Mouse (Mus musculus): ENCODE data around the gene Senp2. TPM values are rescaled to one million over a fixed set of nuclear protein-coding genes. Genes with fewer than 3 reads are reported as not detected.

The Senp2 gene
- polyA plus RNA-seq, 1 experiment from 2014 or later, result 58.4 TPM

GRCm38 (mm10) chr16:21999941-22000690, 9.2 kb upstream of the Senp2 start:
- H3K9me3 ChIP-seq (ENCODE audit: control insufficient read depth, low read length), result no peaks in the 10 kb centered on the region
- H3K27me3 ChIP-seq (ENCODE audit: control insufficient read depth, insufficient read depth, low read length), result no peaks in the 10 kb centered on the region
- H3K4me3 ChIP-seq (replicated peaks; ENCODE audit: low read depth, low read length), result no peak overlapping the region
- 85% methylated on average over 4 of the region's 4 CpGs for WGBS
- no peak for DNase-seq
- no peak for ATAC-seq (ENCODE audit: low FRiP score, low TSS enrichment)
- H3K9ac ChIP-seq (replicated peaks; ENCODE audit: low read length), result no peak overlapping the region
- H3K4me2 ChIP-seq (ENCODE audit: low read length), result no peak overlapping the region
- no peaks in the 10 kb centered on the region for H3K36me3 ChIP-seq (ENCODE audit: control insufficient read depth, insufficient read depth, low read length)
- H3K4me1 ChIP-seq (ENCODE audit: control insufficient read depth, insufficient read depth, low read length), result no peaks in the 10 kb centered on the region
- H3K27ac ChIP-seq (replicated peaks; ENCODE audit: low read depth, low read length), result no peak overlapping the region

GRCm38 (mm10) chr16:22001172-22001571, 8.1 kb upstream of the Senp2 start:
- DNase-seq (no peak), ATAC-seq (ENCODE audit: low FRiP score, low TSS enrichment) (no peak)
- Histone ChIP-seq H3K27me3 (ENCODE audit: control insufficient read depth, insufficient read depth, low read length) (no peaks in the 10 kb centered on the region), H3K27ac (replicated peaks; ENCODE audit: low read depth, low read length) (no peak overlapping the region), H3K4me1 (ENCODE audit: control insufficient read depth, insufficient read depth, low read length) (no peaks in the 10 kb centered on the region), H3K9me3 (ENCODE audit: control insufficient read depth, low read length) (no peaks in the 10 kb centered on the region), H3K9ac (replicated peaks; ENCODE audit: low read length) (no peak overlapping the region), H3K4me3 (replicated peaks; ENCODE audit: low read depth, low read length) (no peak overlapping the region), H3K36me3 (ENCODE audit: control insufficient read depth, insufficient read depth, low read length) (no peaks in the 10 kb centered on the region), H3K4me2 (ENCODE audit: low read length) (no peak overlapping the region)
- 64% methylated on average over 4 of the region's 4 CpGs for WGBS

- ATAC-seq (ENCODE audit: low FRiP score, low TSS enrichment), result no peak
- H3K27me3 ChIP-seq (ENCODE audit: control insufficient read depth, insufficient read depth, low read length), result no peaks in the 10 kb centered on the region
- no peak overlapping the region for H3K9ac ChIP-seq (replicated peaks; ENCODE audit: low read length)
- 66% methylated on average over 3 of the region's 3 CpGs for WGBS
- no peaks in the 10 kb centered on the region for H3K9me3 ChIP-seq (ENCODE audit: control insufficient read depth, low read length)
- H3K4me2 ChIP-seq (ENCODE audit: low read length), result no peak overlapping the region
- no peak overlapping the region for H3K4me3 ChIP-seq (replicated peaks; ENCODE audit: low read depth, low read length)
- H3K4me1 ChIP-seq (ENCODE audit: control insufficient read depth, insufficient read depth, low read length), result no peaks in the 10 kb centered on the region
- H3K27ac ChIP-seq (replicated peaks; ENCODE audit: low read depth, low read length), result no peak overlapping the region
- no peak for DNase-seq
- no peaks in the 10 kb centered on the region for H3K36me3 ChIP-seq (ENCODE audit: control insufficient read depth, insufficient read depth, low read length)
Observed at GRCm38 (mm10) chr16:22001606-22002005, 7.7 kb upstream of the Senp2 start.

- peak overlapping the region; percentile 92 for H3K4me3 ChIP-seq (replicated peaks; ENCODE audit: low read depth, low read length)
- peaks cover 9% of the 10 kb centered on the region; the same call in 1 of the 2 replicates for H3K4me1 ChIP-seq (ENCODE audit: control insufficient read depth, insufficient read depth, low read length)
- no peaks in the 10 kb centered on the region for H3K36me3 ChIP-seq (ENCODE audit: control insufficient read depth, insufficient read depth, low read length)
- under 1% methylated on average over 51 of the region's 51 CpGs for WGBS
- H3K27ac ChIP-seq (replicated peaks; ENCODE audit: low read depth, low read length), result peak overlapping the region; percentile 81
- DNase-seq (no peak), ATAC-seq (ENCODE audit: low FRiP score, low TSS enrichment) (peak; percentile 69)
- H3K9ac ChIP-seq (replicated peaks; ENCODE audit: low read length), result peak overlapping the region; percentile 89
- H3K27me3 ChIP-seq (ENCODE audit: control insufficient read depth, insufficient read depth, low read length), result no peaks in the 10 kb centered on the region
- no peaks in the 10 kb centered on the region for H3K9me3 ChIP-seq (ENCODE audit: control insufficient read depth, low read length)
- peak overlapping the region; percentile 83 for H3K4me2 ChIP-seq (ENCODE audit: low read length)
Observed at GRCm38 (mm10) chr16:22009596-22009995, 312 bp downstream of the Senp2 start.

- Histone ChIP-seq H3K27ac (replicated peaks; ENCODE audit: low read depth, low read length) (no peak overlapping the region), H3K4me1 (ENCODE audit: control insufficient read depth, insufficient read depth, low read length) (peaks cover under 1% of the 10 kb centered on the region; the same call in 1 of the 2 replicates), H3K4me3 (replicated peaks; ENCODE audit: low read depth, low read length) (no peak overlapping the region), H3K27me3 (ENCODE audit: control insufficient read depth, insufficient read depth, low read length) (no peaks in the 10 kb centered on the region), H3K36me3 (ENCODE audit: control insufficient read depth, insufficient read depth, low read length) (peaks cover 40% of the 10 kb centered on the region), H3K4me2 (ENCODE audit: low read length) (no peak overlapping the region), H3K9ac (replicated peaks; ENCODE audit: low read length) (no peak overlapping the region), H3K9me3 (ENCODE audit: control insufficient read depth, low read length) (no peaks in the 10 kb centered on the region)
- ATAC-seq (ENCODE audit: low FRiP score, low TSS enrichment) (no peak), DNase-seq (no peak)
- WGBS, result 84% methylated on average over 1 of the region's 1 CpGs
Observed at GRCm38 (mm10) chr16:22015569-22015968, 6.3 kb downstream of the Senp2 start.

GRCm38 (mm10) chr16:22022122-22022521, 12.8 kb downstream of the Senp2 start:
- DNase-seq, result peak; percentile 34
- ATAC-seq (ENCODE audit: low FRiP score, low TSS enrichment), result no peak
- H3K27me3 ChIP-seq (ENCODE audit: control insufficient read depth, insufficient read depth, low read length), result no peaks in the 10 kb centered on the region
- 94% methylated on average over 2 of the region's 2 CpGs for WGBS
- no peak overlapping the region for H3K4me2 ChIP-seq (ENCODE audit: low read length)
- no peak overlapping the region for H3K4me3 ChIP-seq (replicated peaks; ENCODE audit: low read depth, low read length)
- H3K27ac ChIP-seq (replicated peaks; ENCODE audit: low read depth, low read length), result no peak overlapping the region
- H3K4me1 ChIP-seq (ENCODE audit: control insufficient read depth, insufficient read depth, low read length), result no peaks in the 10 kb centered on the region
- no peak overlapping the region for H3K9ac ChIP-seq (replicated peaks; ENCODE audit: low read length)
- peaks cover 75% of the 10 kb centered on the region for H3K36me3 ChIP-seq (ENCODE audit: control insufficient read depth, insufficient read depth, low read length)
- 0 out of 2 replicates have a peak, but pooled peaks cover 6% of the 10 kb centered on the region for H3K9me3 ChIP-seq (ENCODE audit: control insufficient read depth, low read length)

- DNase-seq (no peak), ATAC-seq (ENCODE audit: low FRiP score, low TSS enrichment) (no peak)
Observed at GRCm38 (mm10) chr16:22027474-22027873, 18.2 kb downstream of the Senp2 start.

GRCm38 (mm10) chr16:22038554-22038953, 29.3 kb downstream of the Senp2 start:
- ATAC-seq (ENCODE audit: low FRiP score, low TSS enrichment), result no peak
- H3K27ac ChIP-seq (replicated peaks; ENCODE audit: low read depth, low read length), result no peak overlapping the region
- no peak overlapping the region for H3K4me3 ChIP-seq (replicated peaks; ENCODE audit: low read depth, low read length)
- H3K9me3 ChIP-seq (ENCODE audit: control insufficient read depth, low read length), result no peaks in the 10 kb centered on the region
- no peak for DNase-seq
- peaks cover 45% of the 10 kb centered on the region for H3K36me3 ChIP-seq (ENCODE audit: control insufficient read depth, insufficient read depth, low read length)
- no peak overlapping the region for H3K9ac ChIP-seq (replicated peaks; ENCODE audit: low read length)
- 90% methylated on average over 10 of the region's 10 CpGs for WGBS
- H3K27me3 ChIP-seq (ENCODE audit: control insufficient read depth, insufficient read depth, low read length), result no peaks in the 10 kb centered on the region
- H3K4me2 ChIP-seq (ENCODE audit: low read length), result no peak overlapping the region
- no peaks in the 10 kb centered on the region for H3K4me1 ChIP-seq (ENCODE audit: control insufficient read depth, insufficient read depth, low read length)

More at GRCm38 (mm10) chr16:22027474-22027873, 18.2 kb downstream of the Senp2 start:
- WGBS, result 97% methylated on average over 5 of the region's 5 CpGs
- no peak overlapping the region for H3K4me2 ChIP-seq (ENCODE audit: low read length)
- no peaks in the 10 kb centered on the region for H3K9me3 ChIP-seq (ENCODE audit: control insufficient read depth, low read length)
- H3K36me3 ChIP-seq (ENCODE audit: control insufficient read depth, insufficient read depth, low read length), result peaks cover 78% of the 10 kb centered on the region
- H3K4me3 ChIP-seq (replicated peaks; ENCODE audit: low read depth, low read length), result no peak overlapping the region
- no peaks in the 10 kb centered on the region for H3K27me3 ChIP-seq (ENCODE audit: control insufficient read depth, insufficient read depth, low read length)
- H3K9ac ChIP-seq (replicated peaks; ENCODE audit: low read length), result no peak overlapping the region
- no peak overlapping the region for H3K27ac ChIP-seq (replicated peaks; ENCODE audit: low read depth, low read length)
- no peaks in the 10 kb centered on the region for H3K4me1 ChIP-seq (ENCODE audit: control insufficient read depth, insufficient read depth, low read length)

- no peaks in the 10 kb centered on the region for H3K27me3 ChIP-seq (ENCODE audit: control insufficient read depth, insufficient read depth, low read length)
- H3K9ac ChIP-seq (replicated peaks; ENCODE audit: low read length), result no peak overlapping the region
- no peak for DNase-seq
- no peak overlapping the region for H3K4me2 ChIP-seq (ENCODE audit: low read length)
- WGBS, result 93% methylated on average over 1 of the region's 1 CpGs
- H3K36me3 ChIP-seq (ENCODE audit: control insufficient read depth, insufficient read depth, low read length), result peaks cover 57% of the 10 kb centered on the region
- no peaks in the 10 kb centered on the region for H3K4me1 ChIP-seq (ENCODE audit: control insufficient read depth, insufficient read depth, low read length)
- no peak overlapping the region for H3K27ac ChIP-seq (replicated peaks; ENCODE audit: low read depth, low read length)
- no peaks in the 10 kb centered on the region for H3K9me3 ChIP-seq (ENCODE audit: control insufficient read depth, low read length)
- no peak overlapping the region for H3K4me3 ChIP-seq (replicated peaks; ENCODE audit: low read depth, low read length)
- ATAC-seq (ENCODE audit: low FRiP score, low TSS enrichment), result no peak
Observed at GRCm38 (mm10) chr16:22039978-22040377, 30.7 kb downstream of the Senp2 start.
